Mouse (Mus musculus): ENCODE measurements around the gene Snx14. TPM values are rescaled to one million over a fixed set of nuclear protein-coding genes. Genes with fewer than 3 reads are reported as not detected.

Gene Snx14
- polyA plus RNA-seq, 1 experiment, result 31.4 TPM

- Histone ChIP-seq H3K4me1 (ENCODE audit: control insufficient read depth, insufficient read depth, low read length) (no peaks in the 10 kb centered on the region), H3K9ac (ENCODE audit: low read depth, poor library complexity, severe bottlenecking) (no peak overlapping the region), H3K27me3 (ENCODE audit: control insufficient read depth, insufficient read depth, low read length, poor library complexity, severe bottlenecking) (0 out of 2 replicates have a peak, but pooled peaks cover 2% of the 10 kb centered on the region), H3K36me3 (ENCODE audit: control insufficient read depth, insufficient read depth, low read length, poor library complexity, severe bottlenecking) (no peaks in the 10 kb centered on the region), H3K4me3 (ENCODE audit: low read depth, low read length) (no peak overlapping the region), H3K27ac (ENCODE audit: insufficient read depth, low read length) (no peak overlapping the region), H3K9me3 (replicated peaks; ENCODE audit: control insufficient read depth, insufficient read depth, low read length, poor library complexity, severe bottlenecking) (no peaks in the 10 kb centered on the region)
- TF ChIP-seq EP300 (IDR thresholded peaks at IDR 0.05; ENCODE audit: insufficient read depth, low read depth, low read length) (no peak), POLR2A (IDR thresholded peaks at IDR 0.05; ENCODE audit: insufficient read depth, low read length) (no peak), CTCF (IDR thresholded peaks at IDR 0.05; ENCODE audit: low read depth, low read length) (no peak)
Measured at GRCm38 (mm10) chr9:88342241-88342640, 96.5 kb downstream of the Snx14 start.

GRCm38 (mm10) chr9:88340819-88341218 lies 97.9 kb downstream of the Snx14 start:
- Histone ChIP-seq H3K9ac (ENCODE audit: low read depth, poor library complexity, severe bottlenecking) (no peak overlapping the region), H3K4me1 (ENCODE audit: control insufficient read depth, insufficient read depth, low read length) (peaks cover 1% of the 10 kb centered on the region), H3K4me3 (ENCODE audit: low read depth, low read length) (no peak overlapping the region), H3K27me3 (ENCODE audit: control insufficient read depth, insufficient read depth, low read length, poor library complexity, severe bottlenecking) (0 out of 2 replicates have a peak, but pooled peaks cover 2% of the 10 kb centered on the region), H3K36me3 (ENCODE audit: control insufficient read depth, insufficient read depth, low read length, poor library complexity, severe bottlenecking) (no peaks in the 10 kb centered on the region), H3K9me3 (replicated peaks; ENCODE audit: control insufficient read depth, insufficient read depth, low read length, poor library complexity, severe bottlenecking) (no peaks in the 10 kb centered on the region), H3K27ac (ENCODE audit: insufficient read depth, low read length) (no peak overlapping the region)
- TF ChIP-seq EP300 (IDR thresholded peaks at IDR 0.05; ENCODE audit: insufficient read depth, low read depth, low read length), result no peak
- TF ChIP-seq POLR2A (IDR thresholded peaks at IDR 0.05; ENCODE audit: insufficient read depth, low read length), result no peak
- TF ChIP-seq CTCF (IDR thresholded peaks at IDR 0.05; ENCODE audit: low read depth, low read length), result no peak

DNA sequence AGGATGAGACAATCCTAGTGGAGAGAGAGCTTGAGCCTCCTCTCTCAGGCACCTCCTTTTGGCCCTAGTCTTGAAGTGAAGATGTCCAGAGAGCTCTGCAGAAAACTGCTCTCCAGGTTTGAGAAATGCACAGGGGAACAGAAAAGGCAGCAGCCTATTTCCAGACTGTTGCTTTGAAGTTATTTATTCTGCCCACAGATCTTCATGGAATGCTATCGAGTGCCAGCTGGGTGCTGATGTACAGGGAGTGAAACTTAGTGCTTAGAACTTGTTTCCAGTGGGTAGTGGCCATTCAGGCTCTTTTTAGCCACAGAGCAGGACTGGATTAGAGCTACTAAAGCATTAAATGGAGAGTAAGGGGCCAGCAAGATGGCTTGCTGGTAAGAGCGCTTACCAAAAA lies 102.9 kb downstream of the Snx14 start:
- Histone ChIP-seq H3K4me3 (ENCODE audit: low read depth, low read length) (no peak overlapping the region), H3K4me1 (ENCODE audit: control insufficient read depth, insufficient read depth, low read length) (peaks cover 3% of the 10 kb centered on the region), H3K9me3 (replicated peaks; ENCODE audit: control insufficient read depth, insufficient read depth, low read length, poor library complexity, severe bottlenecking) (no peaks in the 10 kb centered on the region), H3K27me3 (ENCODE audit: control insufficient read depth, insufficient read depth, low read length, poor library complexity, severe bottlenecking) (peaks cover 11% of the 10 kb centered on the region; the same call in 1 of the 2 replicates), H3K9ac (ENCODE audit: low read depth, poor library complexity, severe bottlenecking) (no peak overlapping the region), H3K36me3 (ENCODE audit: control insufficient read depth, insufficient read depth, low read length, poor library complexity, severe bottlenecking) (no peaks in the 10 kb centered on the region), H3K27ac (ENCODE audit: insufficient read depth, low read length) (no peak overlapping the region)
- no peak for TF ChIP-seq CTCF (IDR thresholded peaks at IDR 0.05; ENCODE audit: low read depth, low read length)

GRCm38 (mm10) chr9:88332447-88332846 lies 106.3 kb downstream of the Snx14 start:
- Histone ChIP-seq H3K4me1 (ENCODE audit: control insufficient read depth, insufficient read depth, low read length) (peaks cover 3% of the 10 kb centered on the region), H3K27ac (ENCODE audit: insufficient read depth, low read length) (no peak overlapping the region), H3K9ac (ENCODE audit: low read depth, poor library complexity, severe bottlenecking) (no peak overlapping the region), H3K27me3 (ENCODE audit: control insufficient read depth, insufficient read depth, low read length, poor library complexity, severe bottlenecking) (peaks cover 15% of the 10 kb centered on the region), H3K4me3 (ENCODE audit: low read depth, low read length) (no peak overlapping the region), H3K9me3 (replicated peaks; ENCODE audit: control insufficient read depth, insufficient read depth, low read length, poor library complexity, severe bottlenecking) (no peaks in the 10 kb centered on the region), H3K36me3 (ENCODE audit: control insufficient read depth, insufficient read depth, low read length, poor library complexity, severe bottlenecking) (no peaks in the 10 kb centered on the region)
- TF ChIP-seq CTCF (IDR thresholded peaks at IDR 0.05; ENCODE audit: low read depth, low read length), result no peak
- TF ChIP-seq EP300 (IDR thresholded peaks at IDR 0.05; ENCODE audit: insufficient read depth, low read depth, low read length), result peak; percentile 71

DNA sequence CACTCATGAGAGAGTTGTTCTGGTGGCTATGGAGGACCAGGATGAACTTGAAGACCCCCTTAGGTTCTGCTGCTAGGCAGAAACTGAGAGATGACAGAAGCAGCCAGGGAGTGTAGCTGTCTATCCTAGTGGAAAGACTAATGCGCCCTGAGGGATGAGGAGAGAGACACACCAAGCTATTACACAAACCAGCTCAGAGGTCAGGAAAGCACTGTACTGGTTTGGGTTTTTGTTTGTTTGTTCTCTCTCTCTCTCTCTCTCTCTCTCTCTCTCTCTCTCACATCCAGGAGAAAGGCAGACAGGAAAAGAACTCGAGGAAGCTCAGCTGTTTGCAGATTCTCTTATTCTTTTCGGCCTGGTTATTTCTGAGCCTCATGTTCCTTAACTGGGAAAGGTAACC lies 108.4 kb downstream of the Snx14 start:
- H3K4me1 ChIP-seq (ENCODE audit: control insufficient read depth, insufficient read depth, low read length), result peaks cover 2% of the 10 kb centered on the region
- H3K27ac ChIP-seq (ENCODE audit: insufficient read depth, low read length), result no peak overlapping the region
- H3K36me3 ChIP-seq (ENCODE audit: control insufficient read depth, insufficient read depth, low read length, poor library complexity, severe bottlenecking), result no peaks in the 10 kb centered on the region
- no peak overlapping the region for H3K9ac ChIP-seq (ENCODE audit: low read depth, poor library complexity, severe bottlenecking)
- no peak overlapping the region for H3K4me3 ChIP-seq (ENCODE audit: low read depth, low read length)
- H3K9me3 ChIP-seq (replicated peaks; ENCODE audit: control insufficient read depth, insufficient read depth, low read length, poor library complexity, severe bottlenecking), result no peaks in the 10 kb centered on the region
- H3K27me3 ChIP-seq (ENCODE audit: control insufficient read depth, insufficient read depth, low read length, poor library complexity, severe bottlenecking), result peaks cover 27% of the 10 kb centered on the region
- TF ChIP-seq CTCF (IDR thresholded peaks at IDR 0.05; ENCODE audit: low read depth, low read length) (no peak), POLR2A (IDR thresholded peaks at IDR 0.05; ENCODE audit: insufficient read depth, low read length) (no peak), EP300 (IDR thresholded peaks at IDR 0.05; ENCODE audit: insufficient read depth, low read depth, low read length) (no peak)

- Histone ChIP-seq H3K9me3 (replicated peaks; ENCODE audit: control insufficient read depth, insufficient read depth, low read length, poor library complexity, severe bottlenecking) (peaks cover 7% of the 10 kb centered on the region; the same call in 1 of the 2 replicates), H3K4me3 (ENCODE audit: low read depth, low read length) (no peak overlapping the region), H3K9ac (ENCODE audit: low read depth, poor library complexity, severe bottlenecking) (no peak overlapping the region), H3K27me3 (ENCODE audit: control insufficient read depth, insufficient read depth, low read length, poor library complexity, severe bottlenecking) (peaks cover 23% of the 10 kb centered on the region), H3K36me3 (ENCODE audit: control insufficient read depth, insufficient read depth, low read length, poor library complexity, severe bottlenecking) (no peaks in the 10 kb centered on the region), H3K4me1 (ENCODE audit: control insufficient read depth, insufficient read depth, low read length) (peaks cover 2% of the 10 kb centered on the region), H3K27ac (ENCODE audit: insufficient read depth, low read length) (no peak overlapping the region)
- TF ChIP-seq POLR2A (IDR thresholded peaks at IDR 0.05; ENCODE audit: insufficient read depth, low read length) (no peak), CTCF (IDR thresholded peaks at IDR 0.05; ENCODE audit: low read depth, low read length) (no peak), EP300 (IDR thresholded peaks at IDR 0.05; ENCODE audit: insufficient read depth, low read depth, low read length) (no peak)
Measured at GRCm38 (mm10) chr9:88329166-88329748, 109.5 kb downstream of the Snx14 start.

All from ES-Bruce4 (cell line).